Mouse (Mus musculus) CH12.LX (cell line): ENCODE results near the gene Cercam. TPM values are rescaled to one million over a fixed set of nuclear protein-coding genes. Genes with fewer than 3 reads are reported as not detected.
A peak's percentile ranks its signal among the peaks of the same experiment; 100 is the strongest.

Source experiments
- DNase-seq: peaks from one replicate; pipeline ENCODE4 v3.0.0-alpha.2; 2013; ENCODE audit errors: extremely low read depth
- H3K27ac ChIP-seq: 2 replicates; pipeline ENCODE4 v1.5.1; 2012; ENCODE audit warnings: low read depth, mild to moderate bottlenecking, control low read depth, moderate library complexity; ENCODE audit not compliant: insufficient read depth
- H3K27me3 ChIP-seq: replicated peaks from 2 replicates; pipeline ENCODE3; 2012; ENCODE audit warnings: inconsistent platforms
- H3K36me3 ChIP-seq, 2 experiments: replicated peaks in 1 of 2; 2 replicates each; pipeline versions ENCODE3 to v1.6.1; 2012; ENCODE audit warnings: inconsistent platforms in 1 of 2, low read length in 1 of 2, mild to moderate bottlenecking in 1 of 2, mixed read lengths in 1 of 2, moderate library complexity in 1 of 2; ENCODE audit not compliant: control insufficient read depth in 1 of 2, insufficient read depth in 1 of 2
- H3K4me1 ChIP-seq, 2 experiments: 2 replicates each; pipeline ENCODE4 v1.6.1; 2012; ENCODE audit warnings: inconsistent platforms in 1 of 2, moderate library complexity in 1 of 2; ENCODE audit not compliant: insufficient read depth in 2 of 2, control insufficient read depth in 1 of 2
- H3K4me2 ChIP-seq: 2 replicates; pipeline ENCODE4 v1.6.1; 2012; ENCODE audit warnings: low read depth, mild to moderate bottlenecking, control low read depth; ENCODE audit not compliant: poor library complexity, insufficient read depth, severe bottlenecking
- H3K4me3 ChIP-seq, 3 experiments: fragments of 150-350 bp in 1 of 3; sonication (generic) in 1 of 3; replicated peaks in 1 of 3; 2 replicates each; pipeline versions ENCODE3 to v1.5.1; 2011 to 2012; ENCODE audit warnings: low read depth in 2 of 3, low read length in 2 of 3, mild to moderate bottlenecking in 2 of 3, moderate library complexity in 2 of 3, control low read depth in 1 of 3, improper control_type of control experiment in 1 of 3, inconsistent platforms in 1 of 3, mixed read lengths in 1 of 3; ENCODE audit not compliant: poor library complexity in 1 of 3
- H3K79me2 ChIP-seq: replicated peaks from 2 replicates; pipeline ENCODE4 v1.6.1; 2012; ENCODE audit warnings: mild to moderate bottlenecking, moderate library complexity; ENCODE audit not compliant: control insufficient read depth, poor library complexity, insufficient read depth, severe bottlenecking; ENCODE audit errors: extremely low read depth
- H3K9ac ChIP-seq: 2 replicates; pipeline ENCODE4 v1.6.1; 2012; ENCODE audit warnings: low read depth, mild to moderate bottlenecking, control low read depth, moderate library complexity; ENCODE audit not compliant: insufficient read depth
- H3K9me3 ChIP-seq: replicated peaks from 2 replicates; pipeline ENCODE3; 2012; ENCODE audit warnings: low read length, inconsistent platforms, mixed read lengths
- BHLHE40 ChIP-seq: IDR thresholded peaks from 2 replicates; pipeline ENCODE4 v1.6.1; 2011; ENCODE audit warnings: mild to moderate bottlenecking, low read depth, low read length, improper control_type of control experiment
- CHD1 ChIP-seq: IDR thresholded peaks from 2 replicates; pipeline ENCODE4 v1.6.1; 2012; ENCODE audit warnings: low read depth, low read length, improper control_type of control experiment, inconsistent platforms
- CTCF ChIP-seq, 2 experiments: IDR thresholded peaks in 1 of 2; conservative IDR thresholded peaks in 1 of 2; 2 replicates each; pipeline ENCODE4 v1.5.1; 2011 to 2012; ENCODE audit warnings: low read depth in 2 of 2, low read length in 2 of 2, improper control_type of control experiment in 1 of 2, inconsistent platforms in 1 of 2, mild to moderate bottlenecking in 1 of 2, moderate library complexity in 1 of 2
- ELF1 ChIP-seq: IDR thresholded peaks from 2 replicates; pipeline ENCODE4 v1.6.1; 2014; ENCODE audit warnings: low read depth, mild to moderate bottlenecking, inconsistent platforms, low read length, improper control_type of control experiment
- EP300 ChIP-seq: IDR thresholded peaks from 2 replicates; pipeline ENCODE4 v1.6.1; 2011; ENCODE audit warnings: low read length, improper control_type of control experiment
- GABPA ChIP-seq: IDR thresholded peaks from 2 replicates; pipeline ENCODE4 v1.6.1; 2012; ENCODE audit warnings: low read depth, low read length, improper control_type of control experiment, inconsistent platforms; ENCODE audit not compliant: insufficient replicate concordance
- HCFC1 ChIP-seq: IDR thresholded peaks from 2 replicates; pipeline ENCODE4 v1.6.1; 2012; ENCODE audit warnings: low read depth, mild to moderate bottlenecking, inconsistent platforms, low read length, improper control_type of control experiment
- KAT2A ChIP-seq: IDR thresholded peaks from 2 replicates; pipeline ENCODE4 v1.6.1; 2012; ENCODE audit warnings: low read length, improper control_type of control experiment, inconsistent platforms; ENCODE audit not compliant: insufficient replicate concordance
- MXI1 ChIP-seq: IDR thresholded peaks from 2 replicates; pipeline ENCODE4 v1.6.1; 2011; ENCODE audit warnings: mild to moderate bottlenecking, low read depth, low read length, improper control_type of control experiment
- PAX5 ChIP-seq: IDR thresholded peaks from 2 replicates; pipeline ENCODE4 v1.6.1; 2012; ENCODE audit warnings: low read length, inconsistent platforms, mixed read lengths
- POLR2AphosphoS2 ChIP-seq: IDR thresholded peaks from 2 replicates; pipeline ENCODE4 v1.6.1; 2011; ENCODE audit warnings: low read depth, low read length, improper control_type of control experiment
- RAD21 ChIP-seq: IDR thresholded peaks from 2 replicates; pipeline ENCODE4 v1.6.1; 2011; ENCODE audit warnings: low read depth, mild to moderate bottlenecking, low read length, improper control_type of control experiment, moderate library complexity
- SIN3A ChIP-seq: IDR thresholded peaks from 2 replicates; pipeline ENCODE4 v1.6.1; 2012; ENCODE audit warnings: low read length, improper control_type of control experiment, inconsistent platforms
- SMC3 ChIP-seq: IDR thresholded peaks from 2 replicates; pipeline ENCODE4 v1.6.1; 2011; ENCODE audit warnings: low read depth, low read length, improper control_type of control experiment
- TBP ChIP-seq: conservative IDR thresholded peaks from 2 replicates; pipeline ENCODE4 v1.6.1; 2011; ENCODE audit warnings: low read depth, low read length, improper control_type of control experiment
- UBTF ChIP-seq: IDR thresholded peaks from 2 replicates; pipeline ENCODE4 v1.6.1; 2012; ENCODE audit warnings: low read depth, mild to moderate bottlenecking, inconsistent platforms, low read length, improper control_type of control experiment, moderate library complexity
- ZC3H11A ChIP-seq: IDR thresholded peaks from 2 replicates; pipeline ENCODE4 v1.6.1; 2012; ENCODE audit warnings: low read depth, mild to moderate bottlenecking, inconsistent platforms, low read length, improper control_type of control experiment
- ZKSCAN1 ChIP-seq: IDR thresholded peaks from 2 replicates; pipeline ENCODE4 v1.6.1; 2012; ENCODE audit warnings: low read depth, inconsistent platforms, low read length, improper control_type of control experiment, borderline replicate concordance
- ZNF384 ChIP-seq: IDR thresholded peaks from 2 replicates; pipeline ENCODE4 v1.6.1; 2012; ENCODE audit warnings: low read depth, low read length, improper control_type of control experiment, inconsistent platforms
- dilution Hi-C: fragments of 300-500 bp; cut with MboI; formaldehyde crosslinking; loops from 2 replicates; pipeline ENCODE4 v1.14.3; 2020; ENCODE audit warnings: low sequenced_read_pairs; ENCODE audit not compliant: extremely low pct_unique_long_range_greater_than_20kb, extremely low pct_ligation_motif_present
- in situ Hi-C: fragments of 300-500 bp; cut with MboI; formaldehyde crosslinking; loops from 3 replicates; pipeline ENCODE4 v1.14.3; 2019; ENCODE audit warnings: low sequenced_read_pairs, low pct_ligation_motif_present, low pct_unique_long_range_greater_than_20kb, mixed read lengths
- polyA plus RNA-seq: library from polyadenylated mRNA; unstranded; fragments of >175 nt; gene quantifications from 2 replicates; pipeline ENCODE4 v1.2.1, GENCODE M21; 2012; ENCODE audit warnings: low read depth; ENCODE audit not compliant: insufficient read length
- total RNA-seq, 2 experiments: library from RNA; depleted of rRNA; stranded (reverse); fragments of 300-350 nt in 1 of 2; fragments of >200 nt in 1 of 2; gene quantifications; 2 replicates each; pipeline ENCODE4 v1.2.3; 2012 to 2014

Cercam gene
- total and polyA plus RNA-seq, 3 experiments = 3.0 to 6.1 (median 3.7) TPM

DNA sequence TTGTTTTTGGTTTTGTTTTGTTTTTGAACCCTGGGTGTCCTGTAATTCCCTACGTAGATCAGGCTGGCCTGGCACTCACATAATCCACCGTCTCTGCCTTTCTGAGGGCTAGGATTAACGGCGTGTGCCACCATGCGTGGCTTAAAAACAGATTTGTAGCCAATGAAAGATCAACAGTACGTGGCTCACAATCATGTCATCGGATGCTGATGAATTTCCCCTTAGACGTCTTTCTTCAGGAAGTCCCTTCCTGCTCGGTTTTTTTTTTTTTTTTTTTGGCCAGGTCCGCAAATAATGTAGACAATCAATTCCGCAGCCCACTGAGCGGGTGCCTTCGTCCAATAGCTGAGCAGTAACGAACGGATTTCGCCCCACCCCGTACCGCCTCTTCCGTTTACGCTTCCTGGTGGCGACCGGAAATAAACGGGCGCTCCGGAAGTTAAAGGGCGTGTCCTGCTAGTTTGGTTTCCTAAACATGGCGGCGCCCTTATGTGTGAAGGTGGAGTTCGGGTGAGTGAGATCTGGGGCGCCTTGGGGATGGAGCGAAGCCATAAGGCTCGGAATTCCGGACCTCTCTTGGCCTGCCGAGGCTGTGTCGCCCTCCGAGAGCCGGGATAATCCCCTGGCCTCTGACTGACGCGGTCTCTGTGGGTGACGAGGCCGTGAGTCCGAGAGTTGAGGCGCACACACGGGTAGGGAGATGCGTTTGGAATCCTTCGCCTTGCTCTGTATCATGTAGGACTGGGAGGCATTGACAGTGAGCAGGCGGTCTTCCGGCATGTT lies 41.8 kb upstream of the Cercam start (continued):
- TF ChIP-seq ELF1 (peak; percentile 98), ZKSCAN1 (no peak; the same call in 1 of the 2 replicates), CHD1 (peak; percentile 69; the same call in 1 of the 2 replicates), ZNF384 (peak; percentile 100), EP300 (0 out of 2 replicates have a peak, but pooled peaks have one; percentile 21), TBP (peak; percentile 92), SMC3 (no peak), UBTF (no peak; the same call in 1 of the 2 replicates), CTCF (conservative IDR thresholded peaks at IDR 0.05 in 1 of 2, IDR thresholded peaks at IDR 0.05 in 1 of 2; ENCODE audit: low read depth in 2 of 2, low read length in 2 of 2) (no peak), BHLHE40 (0 out of 2 replicates have a peak, but pooled peaks have one; percentile 22), HCFC1 (peak; percentile 94), GABPA (peak; percentile 42; the same call in 1 of the 2 replicates), PAX5 (no peak), ZC3H11A (no peak), SIN3A (peak; percentile 98), KAT2A (peak; percentile 87; the same call in 1 of the 2 replicates), MXI1 (peak; percentile 86), POLR2AphosphoS2 (peak; percentile 89)

GRCm38 (mm10) chr2:29827709-29828024 lies 41.3 kb upstream of the Cercam start:
- DNase-seq = no peak
- no peaks in the 10 kb centered on the region for H3K27me3 ChIP-seq
- TF ChIP-seq BHLHE40 (no peak), RAD21 (no peak), POLR2AphosphoS2 (no peak)
- peaks cover 33% of the 10 kb centered on the region for H3K79me2 ChIP-seq
- dilution Hi-C loops = no loop called here
- peaks cover 5 to 14% of the 10 kb centered on the region in 2 experiments; a peak in 3 of 4 replicates for H3K4me1 ChIP-seq
- in situ Hi-C loops = no loop called here
- peak overlapping the region; percentile 5; the same call in 1 of the 2 replicates for H3K27ac ChIP-seq
- peak overlapping the region; percentile 87 to 100 (median 95) for H3K4me3 ChIP-seq
- peak overlapping the region; percentile 91 for H3K4me2 ChIP-seq
- H3K9ac ChIP-seq = peak overlapping the region; percentile 75
- H3K36me3 ChIP-seq = peaks cover 2 to 35% of the 10 kb centered on the region in 2 experiments
- no peaks in the 10 kb centered on the region for H3K9me3 ChIP-seq
